Mouse (Mus musculus): ENCODE results near the gene Rpap3. TPM values are rescaled to one million over a fixed set of nuclear protein-coding genes. Genes with fewer than 3 reads are reported as not detected.

The Rpap3 gene
- total and polyA plus RNA-seq, 3 experiments = 84.4 to 98.4 (median 85.7) TPM

DNA sequence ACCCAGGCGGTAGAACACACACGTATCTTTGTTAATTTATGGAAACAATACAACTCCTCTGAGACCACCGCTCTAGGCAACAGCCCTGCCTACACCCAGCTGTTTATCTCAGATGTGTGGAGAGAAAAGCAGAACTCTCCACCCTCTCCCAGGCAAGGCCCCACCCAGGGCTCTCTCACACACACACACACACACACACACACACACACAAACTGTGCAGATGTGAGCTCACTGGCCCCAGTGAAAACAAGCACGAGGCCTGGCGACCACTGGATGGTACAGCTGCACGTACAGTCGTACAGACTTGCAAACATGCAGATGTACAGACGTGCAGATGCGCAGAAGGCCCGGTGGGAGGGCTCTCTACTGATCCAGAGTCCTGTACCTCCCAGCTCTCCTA lies 39.3 kb upstream of the Rpap3 start (continued):
- no peak for TF ChIP-seq MEF2A (IDR thresholded peaks at IDR 0.05; ENCODE audit: extremely low read depth, insufficient replicate concordance, low read depth, low read length, poor library complexity, severe bottlenecking)

DNA sequence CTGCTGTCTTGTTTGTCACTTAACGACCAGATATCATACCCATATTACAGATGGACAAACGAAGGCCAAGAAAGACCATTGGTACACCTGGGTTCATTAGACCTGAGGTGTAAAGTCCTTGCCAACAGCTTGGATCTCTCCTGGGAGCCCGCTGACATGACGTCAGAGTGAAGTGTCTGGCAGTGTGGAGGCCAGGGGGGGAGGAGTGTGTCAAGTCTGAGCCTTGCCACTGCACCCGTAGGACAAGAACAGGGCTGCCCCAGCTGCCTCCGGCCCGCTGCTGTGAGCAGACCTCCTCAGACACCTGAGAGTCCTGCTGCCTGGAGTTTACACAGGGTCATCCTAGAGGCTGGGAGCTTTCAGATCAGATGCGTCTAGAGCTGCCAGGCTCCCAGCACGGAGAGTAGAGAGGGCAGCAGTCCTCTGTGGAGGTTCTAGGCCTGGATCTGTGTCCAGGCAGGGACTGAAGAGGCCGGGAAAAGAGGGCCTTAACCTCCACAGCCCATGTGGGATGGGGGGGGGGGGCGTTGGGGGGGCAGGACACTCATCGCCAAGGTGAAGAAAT lies 38.4 kb upstream of the Rpap3 start:
- no peak for DNase-seq (ENCODE audit: low read depth, low spot score)
- H3K27ac ChIP-seq (ENCODE audit: control insufficient read depth, low read depth, low read length) = no peak overlapping the region
- H3K4me1 ChIP-seq (ENCODE audit: control insufficient read depth in 1 of 2, insufficient read depth in 2 of 2, low read length in 2 of 2) = peaks cover 9 to 49% of the 10 kb centered on the region in 2 experiments
- no peaks in the 10 kb centered on the region for H3K27me3 ChIP-seq (ENCODE audit: control insufficient read depth in 1 of 2, insufficient read depth in 2 of 2, low read length in 2 of 2)
- peaks cover 0 to 34% of the 10 kb centered on the region in 2 experiments; a peak in 2 of 4 replicates for H3K36me3 ChIP-seq (ENCODE audit: control insufficient read depth in 1 of 2, insufficient read depth in 2 of 2, low read length in 2 of 2)
- no peaks in the 10 kb centered on the region for H3K9me3 ChIP-seq (replicated peaks; ENCODE audit: insufficient read depth, low read length)
- TF ChIP-seq GATA1 (IDR thresholded peaks at IDR 0.05; ENCODE audit: low read depth, low read length) (no peak), HCFC1 (IDR thresholded peaks at IDR 0.05; ENCODE audit: low read depth, low read length) (no peak), ETS1 (IDR thresholded peaks at IDR 0.05; ENCODE audit: low read depth, low read length) (no peak), TBP (IDR thresholded peaks at IDR 0.05; ENCODE audit: low read depth, low read length) (no peak), NELFE (IDR thresholded peaks at IDR 0.05; ENCODE audit: low read depth, low read length) (no peak), USF2 (IDR thresholded peaks at IDR 0.05; ENCODE audit: borderline replicate concordance in 1 of 2, insufficient read depth in 1 of 2, low read depth in 1 of 2, low read length in 2 of 2) (no peak), CHD1 (IDR thresholded peaks at IDR 0.05; ENCODE audit: low read depth, low read length) (no peak), MYC (IDR thresholded peaks at IDR 0.05; ENCODE audit: low read depth, low read length) (no peak), MAX (IDR thresholded peaks at IDR 0.05; ENCODE audit: low read length) (no peak), MEF2A (IDR thresholded peaks at IDR 0.05; ENCODE audit: extremely low read depth, insufficient replicate concordance, low read depth, low read length, poor library complexity, severe bottlenecking) (no peak), RAD21 (IDR thresholded peaks at IDR 0.05; ENCODE audit: low read depth, low read length) (no peak), MXI1 (IDR thresholded peaks at IDR 0.05; ENCODE audit: low read depth, low read length) (no peak), ELF1 (IDR thresholded peaks at IDR 0.05; ENCODE audit: low read depth, low read length) (no peak), JUND (IDR thresholded peaks at IDR 0.05; ENCODE audit: low read depth, low read length) (no peak), ZC3H11A (IDR thresholded peaks at IDR 0.05; ENCODE audit: low read depth, low read length) (no peak), POLR2AphosphoS5 (IDR thresholded peaks at IDR 0.05; ENCODE audit: borderline replicate concordance, low read depth, low read length) (no peak), MAFK (IDR thresholded peaks at IDR 0.05; ENCODE audit: borderline replicate concordance, low read depth, low read length) (no peak), CTCF (IDR thresholded peaks at IDR 0.05 in 2 of 3, conservative IDR thresholded peaks at IDR 0.05 in 1 of 3; ENCODE audit: control insufficient read depth in 1 of 3, insufficient read depth in 1 of 3, low read depth in 2 of 3, low read length in 3 of 3, poor library complexity in 1 of 3, severe bottlenecking in 1 of 3) (no peak), UBTF (IDR thresholded peaks at IDR 0.05; ENCODE audit: borderline replicate concordance, insufficient read depth, low read depth, low read length) (no peak), ZMIZ1 (IDR thresholded peaks at IDR 0.05; ENCODE audit: low read depth, low read length) (no peak)
- H3K79me2 ChIP-seq (ENCODE audit: control insufficient read depth, insufficient read depth, low read length, poor library complexity) = no peaks in the 10 kb centered on the region; the same call in 1 of the 2 replicates
- H3K9ac ChIP-seq (ENCODE audit: control insufficient read depth, low read depth, low read length, poor library complexity, severe bottlenecking) = no peak overlapping the region
- H3K4me3 ChIP-seq (ENCODE audit: control insufficient read depth in 1 of 2, insufficient read depth in 1 of 2, low read depth in 2 of 2, low read length in 2 of 2) = no peak overlapping the region
